Mouse (Mus musculus): ENCODE measurements around the gene Dner. TPM values are rescaled to one million over a fixed set of nuclear protein-coding genes. Genes with fewer than 3 reads are reported as not detected.

Gene Dner
- total and polyA plus RNA-seq, 2 experiments = not detected

DNA sequence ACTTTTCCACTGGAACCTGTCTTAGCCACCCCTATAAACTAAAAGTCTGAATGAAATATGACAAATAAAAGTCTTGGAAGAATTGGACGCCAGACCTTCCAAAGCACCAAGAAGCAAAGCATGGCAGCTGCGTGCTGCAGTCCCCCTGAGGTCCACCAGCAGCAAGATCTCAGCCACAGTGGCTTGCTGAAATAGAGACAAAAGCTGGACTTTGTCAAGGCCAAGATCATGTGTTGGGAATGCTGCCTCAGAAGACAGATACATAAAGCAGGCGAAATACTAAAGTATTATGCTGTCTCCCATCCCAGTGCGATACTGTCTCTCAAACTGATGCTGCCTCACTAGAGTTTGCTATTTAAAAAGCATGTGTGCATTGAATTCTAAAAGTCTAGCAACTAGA lies 296.9 kb downstream of the Dner start:
- H3K4me1 ChIP-seq (ENCODE audit: control insufficient read depth, insufficient read depth, low read length) = peaks cover 10% of the 10 kb centered on the region; the same call in 1 of the 2 replicates
- WGBS = 96% methylated on average over 4 of the region's 4 CpGs
- no peaks in the 10 kb centered on the region for H3K79me2 ChIP-seq (ENCODE audit: control insufficient read depth, insufficient read depth, low read length)
- no peak overlapping the region for H3K9ac ChIP-seq (ENCODE audit: low read depth, low read length)
- no peak for TF ChIP-seq POLR2A (IDR thresholded peaks at IDR 0.05; ENCODE audit: extremely low read depth, insufficient read depth, low read length)
- no peak for TF ChIP-seq CTCF (IDR thresholded peaks at IDR 0.05; ENCODE audit: low read depth, low read length)
- H3K36me3 ChIP-seq (ENCODE audit: control insufficient read depth, insufficient read depth, low read length) = no peaks in the 10 kb centered on the region
- peak overlapping the region; percentile 12 for H3K27ac ChIP-seq (replicated peaks; ENCODE audit: insufficient read depth, low read depth, low read length)
- no peaks in the 10 kb centered on the region for H3K27me3 ChIP-seq (ENCODE audit: control insufficient read depth, insufficient read depth, low read length)
- no peak for DNase-seq (ENCODE audit: extremely low read depth, low read depth, low spot score)
- H3K4me3 ChIP-seq (ENCODE audit: insufficient read depth, low read depth, low read length) = no peak overlapping the region

DNA sequence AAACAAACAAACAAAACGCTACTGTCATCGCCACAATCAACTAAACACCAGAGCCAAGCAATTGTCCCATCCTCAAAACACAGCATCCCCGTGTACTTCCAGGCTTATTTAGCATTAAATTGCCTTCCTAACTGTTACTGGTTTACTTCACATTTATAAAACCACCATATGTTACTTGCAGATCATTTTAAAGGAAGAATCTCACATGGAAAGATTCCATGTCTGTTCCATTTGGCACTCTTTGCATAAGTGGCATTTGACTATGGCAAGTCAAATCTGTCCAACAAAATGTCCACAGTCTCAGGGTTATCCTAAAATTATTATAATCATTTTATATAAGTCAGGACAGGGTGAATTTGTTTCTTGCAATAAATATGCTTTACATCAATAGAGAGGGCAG lies 299.2 kb downstream of the Dner start:
- Histone ChIP-seq H3K27me3 (ENCODE audit: control insufficient read depth, insufficient read depth, low read length) (no peaks in the 10 kb centered on the region), H3K79me2 (ENCODE audit: control insufficient read depth, insufficient read depth, low read length) (no peaks in the 10 kb centered on the region), H3K27ac (replicated peaks; ENCODE audit: insufficient read depth, low read depth, low read length) (no peak overlapping the region), H3K36me3 (ENCODE audit: control insufficient read depth, insufficient read depth, low read length) (no peaks in the 10 kb centered on the region), H3K4me1 (ENCODE audit: control insufficient read depth, insufficient read depth, low read length) (peaks cover 10% of the 10 kb centered on the region; the same call in 1 of the 2 replicates), H3K9ac (ENCODE audit: low read depth, low read length) (no peak overlapping the region), H3K4me3 (ENCODE audit: insufficient read depth, low read depth, low read length) (no peak overlapping the region)
- TF ChIP-seq POLR2A (IDR thresholded peaks at IDR 0.05; ENCODE audit: extremely low read depth, insufficient read depth, low read length) = no peak
- no peak for TF ChIP-seq CTCF (IDR thresholded peaks at IDR 0.05; ENCODE audit: low read depth, low read length)
- no peak for DNase-seq (ENCODE audit: extremely low read depth, low read depth, low spot score)
- 65% methylated on average over 3 of the region's 3 CpGs for WGBS

DNA sequence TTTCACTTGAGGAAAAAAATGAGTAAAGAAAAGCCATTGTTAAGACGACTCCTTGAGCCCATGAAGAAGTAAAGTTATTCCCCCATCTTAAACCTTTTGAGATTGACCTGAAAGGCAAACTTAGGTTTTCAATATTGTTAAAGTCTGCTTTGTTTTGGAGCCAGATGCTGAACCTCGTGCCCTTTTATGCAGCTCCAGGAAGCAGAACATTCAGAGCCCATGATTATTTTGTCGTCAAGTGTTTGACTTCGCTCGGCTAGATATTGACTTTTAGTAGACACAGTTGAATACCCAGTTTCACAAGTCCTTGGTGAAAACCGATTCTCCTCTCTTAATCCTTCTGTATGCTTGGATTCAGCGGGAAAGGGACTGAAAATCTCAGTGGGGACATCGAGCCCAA lies 300.1 kb downstream of the Dner start:
- Histone ChIP-seq H3K4me1 (ENCODE audit: control insufficient read depth, insufficient read depth, low read length) (peaks cover 10% of the 10 kb centered on the region; the same call in 1 of the 2 replicates), H3K36me3 (ENCODE audit: control insufficient read depth, insufficient read depth, low read length) (no peaks in the 10 kb centered on the region), H3K9ac (ENCODE audit: low read depth, low read length) (no peak overlapping the region), H3K27me3 (ENCODE audit: control insufficient read depth, insufficient read depth, low read length) (no peaks in the 10 kb centered on the region), H3K27ac (replicated peaks; ENCODE audit: insufficient read depth, low read depth, low read length) (no peak overlapping the region), H3K79me2 (ENCODE audit: control insufficient read depth, insufficient read depth, low read length) (no peaks in the 10 kb centered on the region), H3K4me3 (ENCODE audit: insufficient read depth, low read depth, low read length) (no peak overlapping the region)
- WGBS = 56% methylated on average over 8 of the region's 8 CpGs
- peak; percentile 37 for DNase-seq (ENCODE audit: extremely low read depth, low read depth, low spot score)
- TF ChIP-seq CTCF (IDR thresholded peaks at IDR 0.05; ENCODE audit: low read depth, low read length) (no peak), POLR2A (IDR thresholded peaks at IDR 0.05; ENCODE audit: extremely low read depth, insufficient read depth, low read length) (no peak)

DNA sequence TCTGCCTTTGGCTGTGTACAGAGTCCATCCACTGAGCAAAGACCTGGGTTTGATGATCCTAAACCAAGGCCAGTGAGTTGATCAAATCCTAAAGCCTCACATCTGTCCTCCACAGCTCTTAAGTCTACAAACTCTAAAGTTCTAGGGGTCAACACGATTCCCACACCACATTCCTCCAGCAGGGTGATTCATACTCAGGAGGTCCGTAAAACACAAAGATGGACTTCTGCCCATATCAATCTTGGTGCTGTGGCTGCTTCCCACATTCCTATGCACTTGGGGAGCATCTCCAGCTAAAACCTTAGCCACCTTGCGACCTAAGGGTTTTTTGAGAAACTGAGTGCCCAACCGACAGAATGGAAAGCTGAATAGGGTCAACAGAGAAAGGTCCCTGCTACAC lies 305.1 kb downstream of the Dner start:
- no peaks in the 10 kb centered on the region for H3K79me2 ChIP-seq (ENCODE audit: control insufficient read depth, insufficient read depth, low read length)
- WGBS = 84% methylated on average over 4 of the region's 4 CpGs
- no peak overlapping the region for H3K4me3 ChIP-seq (ENCODE audit: insufficient read depth, low read depth, low read length)
- H3K4me1 ChIP-seq (ENCODE audit: control insufficient read depth, insufficient read depth, low read length) = no peaks in the 10 kb centered on the region
- no peak overlapping the region for H3K9ac ChIP-seq (ENCODE audit: low read depth, low read length)
- no peaks in the 10 kb centered on the region for H3K27me3 ChIP-seq (ENCODE audit: control insufficient read depth, insufficient read depth, low read length)
- no peaks in the 10 kb centered on the region for H3K36me3 ChIP-seq (ENCODE audit: control insufficient read depth, insufficient read depth, low read length)
- DNase-seq (ENCODE audit: extremely low read depth, low read depth, low spot score) = no peak
- TF ChIP-seq CTCF (IDR thresholded peaks at IDR 0.05; ENCODE audit: low read depth, low read length) (no peak), POLR2A (IDR thresholded peaks at IDR 0.05; ENCODE audit: extremely low read depth, insufficient read depth, low read length) (no peak)
- H3K27ac ChIP-seq (replicated peaks; ENCODE audit: insufficient read depth, low read depth, low read length) = no peak overlapping the region

DNA sequence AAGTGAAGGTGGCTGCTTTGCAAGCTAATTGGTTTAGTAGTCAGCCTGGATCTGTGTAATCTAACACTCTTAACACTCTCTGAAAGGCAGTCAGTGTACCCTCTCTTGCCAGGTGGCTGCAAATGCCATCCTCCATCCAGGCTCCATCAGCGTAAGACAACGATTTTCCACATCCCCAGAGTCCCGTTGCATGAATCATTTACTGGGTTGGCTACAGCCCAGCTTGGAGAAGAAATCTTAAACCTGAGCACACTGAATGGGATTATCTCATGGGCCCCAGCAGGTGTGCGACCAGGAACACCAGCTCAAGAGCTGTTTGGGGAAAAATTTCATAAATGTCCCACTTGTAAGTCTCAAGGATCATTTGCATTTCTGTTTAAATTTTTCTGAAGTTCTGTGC lies 308.4 kb downstream of the Dner start:
- H3K27ac ChIP-seq (replicated peaks; ENCODE audit: insufficient read depth, low read depth, low read length) = no peak overlapping the region
- 83% methylated on average over 4 of the region's 4 CpGs for WGBS
- no peak for TF ChIP-seq CTCF (IDR thresholded peaks at IDR 0.05; ENCODE audit: low read depth, low read length)
- TF ChIP-seq POLR2A (IDR thresholded peaks at IDR 0.05; ENCODE audit: extremely low read depth, insufficient read depth, low read length) = no peak

DNA sequence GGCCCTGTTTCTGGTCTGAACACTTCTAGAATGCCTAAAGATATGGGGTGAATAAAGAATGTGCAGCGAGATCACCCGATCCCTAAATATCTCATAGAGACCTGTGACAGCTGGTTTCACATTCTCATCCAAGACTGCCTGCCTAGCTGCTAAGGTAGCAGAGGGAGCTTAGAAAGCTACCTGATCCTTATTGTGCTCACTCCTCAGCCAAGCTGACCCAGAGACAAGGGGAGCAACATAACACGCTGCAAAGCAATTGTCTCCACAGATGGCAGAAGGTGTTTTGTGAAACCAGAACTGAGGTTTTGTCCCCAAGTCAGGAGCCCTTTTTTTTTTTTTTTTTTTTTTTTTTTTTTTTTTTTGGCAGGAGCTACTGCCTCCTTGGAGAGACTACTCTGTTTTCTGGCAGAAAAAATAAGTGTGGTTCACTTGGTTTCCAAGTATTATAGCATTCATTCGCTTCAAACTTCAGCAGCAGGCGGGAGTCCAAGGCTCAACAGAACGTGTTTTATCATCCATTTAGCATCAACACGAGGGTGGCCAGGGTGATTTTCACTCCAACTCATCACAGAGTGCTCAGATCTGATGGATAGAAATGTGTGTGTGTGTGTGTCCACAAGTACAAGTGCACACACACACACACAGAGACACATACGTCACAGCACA lies 309.4 kb downstream of the Dner start:
- Histone ChIP-seq H3K4me3 (ENCODE audit: insufficient read depth, low read depth, low read length) (no peak overlapping the region), H3K4me1 (ENCODE audit: control insufficient read depth, insufficient read depth, low read length) (no peaks in the 10 kb centered on the region), H3K9ac (ENCODE audit: low read depth, low read length) (no peak overlapping the region), H3K36me3 (ENCODE audit: control insufficient read depth, insufficient read depth, low read length) (no peaks in the 10 kb centered on the region), H3K27me3 (ENCODE audit: control insufficient read depth, insufficient read depth, low read length) (no peaks in the 10 kb centered on the region), H3K27ac (replicated peaks; ENCODE audit: insufficient read depth, low read depth, low read length) (no peak overlapping the region), H3K79me2 (ENCODE audit: control insufficient read depth, insufficient read depth, low read length) (no peaks in the 10 kb centered on the region)
- 84% methylated on average over 8 of the region's 8 CpGs for WGBS
- no peak for TF ChIP-seq POLR2A (IDR thresholded peaks at IDR 0.05; ENCODE audit: extremely low read depth, insufficient read depth, low read length)
- TF ChIP-seq CTCF (IDR thresholded peaks at IDR 0.05; ENCODE audit: low read depth, low read length) = no peak
- DNase-seq (ENCODE audit: extremely low read depth, low read depth, low spot score) = no peak

More for the DNA sequence above, 308.4 kb downstream of the Dner start:
- DNase-seq (ENCODE audit: extremely low read depth, low read depth, low spot score) = no peak
- H3K4me3 ChIP-seq (ENCODE audit: insufficient read depth, low read depth, low read length) = no peak overlapping the region
- no peaks in the 10 kb centered on the region for H3K4me1 ChIP-seq (ENCODE audit: control insufficient read depth, insufficient read depth, low read length)
- H3K27me3 ChIP-seq (ENCODE audit: control insufficient read depth, insufficient read depth, low read length) = no peaks in the 10 kb centered on the region
- H3K79me2 ChIP-seq (ENCODE audit: control insufficient read depth, insufficient read depth, low read length) = no peaks in the 10 kb centered on the region
- no peaks in the 10 kb centered on the region for H3K36me3 ChIP-seq (ENCODE audit: control insufficient read depth, insufficient read depth, low read length)
- H3K9ac ChIP-seq (ENCODE audit: low read depth, low read length) = no peak overlapping the region

All from liver, adult 2 months (tissue).